Comparison of ENCODE assay signal across 16 mouse cellular contexts in the genomic region with DNA sequence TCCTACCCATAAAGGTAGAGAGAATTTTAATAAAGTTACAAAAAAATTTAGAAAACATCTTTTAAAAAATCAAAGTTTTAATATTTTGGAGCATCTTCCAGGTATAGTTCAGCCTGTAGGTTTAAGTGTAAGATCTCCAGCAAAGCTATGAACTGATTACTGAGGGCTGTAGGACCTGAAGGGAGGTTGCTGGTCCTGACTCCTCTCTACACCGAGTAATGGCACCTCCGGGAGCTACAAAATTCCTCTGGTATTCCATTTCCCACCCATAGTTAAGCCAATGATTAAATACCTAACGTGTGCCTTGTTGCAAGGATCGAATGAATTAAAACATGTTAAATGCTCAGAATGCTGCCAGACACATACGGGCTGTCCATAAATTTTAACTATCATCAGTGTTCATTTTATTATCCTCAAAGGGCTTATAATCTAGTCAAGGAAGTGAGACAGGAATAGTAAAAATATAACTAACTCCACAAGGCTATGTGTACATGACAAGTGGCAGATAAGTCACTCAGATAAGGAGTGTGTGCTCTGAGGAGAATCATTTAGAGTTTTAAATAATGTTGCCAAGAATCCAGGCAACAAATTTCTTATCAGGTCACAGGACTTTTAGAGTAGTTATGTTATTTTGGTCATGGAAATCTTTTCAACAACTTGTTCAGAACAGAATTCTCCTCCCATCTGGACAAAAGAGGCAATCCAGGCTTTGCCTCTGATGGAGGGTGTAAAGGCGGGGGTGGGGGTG.
"Had no signal": no experiment of that assay in that cellular context is flagged by ENCODE, and none has a peak within 500 bp of the region (broad histone marks: within the 10 kb centered on the region; RNA-seq: fewer than 3 reads in every experiment).

No protein-coding gene starts in this region.

- H3K9me3 ChIP-seq: kidney, embryonic 15.5 days; liver, embryonic 15.5 days; midbrain, embryonic 10.5 days had no signal

- H3K27me3 ChIP-seq: kidney, embryonic 15.5 days; liver, embryonic 15.5 days had no signal

- H3K4me2 ChIP-seq: kidney, embryonic 15.5 days; liver, embryonic 11.5 days; liver, embryonic 15.5 days had no signal

- DNase-seq: kidney, postnatal 14 days; lung, adult 2 months; lung, postnatal 36 days; midbrain, embryonic 14.5 days; retina, postnatal 1 day; right cerebral cortex, postnatal 4 days; spleen, adult 18-20 months; thymus, adult 18-20 months; thymus, postnatal 14 days had no signal

- H3K9ac ChIP-seq: kidney, embryonic 15.5 days; liver, embryonic 15.5 days had no signal

- H3K4me3 ChIP-seq: kidney, embryonic 15.5 days; left cerebral cortex, adult 2 months; liver, embryonic 15.5 days; midbrain, embryonic 10.5 days; myocyte had no signal

- H3K27ac ChIP-seq: kidney, embryonic 15.5 days; left cerebral cortex, adult 2 months; liver, embryonic 15.5 days; midbrain, embryonic 10.5 days had no signal

- H3K36me3 ChIP-seq: kidney, embryonic 15.5 days; liver, embryonic 15.5 days; midbrain, embryonic 10.5 days had no signal

- H3K4me1 ChIP-seq: kidney, embryonic 15.5 days; liver, embryonic 15.5 days; midbrain, embryonic 10.5 days had no signal

- ATAC-seq: lung, postnatal 0 days had no signal
